Mouse (Mus musculus): ENCODE data around the gene M1ap.
A peak's percentile ranks its signal among the peaks of the same experiment; 100 is the strongest.

The M1ap gene

DNA sequence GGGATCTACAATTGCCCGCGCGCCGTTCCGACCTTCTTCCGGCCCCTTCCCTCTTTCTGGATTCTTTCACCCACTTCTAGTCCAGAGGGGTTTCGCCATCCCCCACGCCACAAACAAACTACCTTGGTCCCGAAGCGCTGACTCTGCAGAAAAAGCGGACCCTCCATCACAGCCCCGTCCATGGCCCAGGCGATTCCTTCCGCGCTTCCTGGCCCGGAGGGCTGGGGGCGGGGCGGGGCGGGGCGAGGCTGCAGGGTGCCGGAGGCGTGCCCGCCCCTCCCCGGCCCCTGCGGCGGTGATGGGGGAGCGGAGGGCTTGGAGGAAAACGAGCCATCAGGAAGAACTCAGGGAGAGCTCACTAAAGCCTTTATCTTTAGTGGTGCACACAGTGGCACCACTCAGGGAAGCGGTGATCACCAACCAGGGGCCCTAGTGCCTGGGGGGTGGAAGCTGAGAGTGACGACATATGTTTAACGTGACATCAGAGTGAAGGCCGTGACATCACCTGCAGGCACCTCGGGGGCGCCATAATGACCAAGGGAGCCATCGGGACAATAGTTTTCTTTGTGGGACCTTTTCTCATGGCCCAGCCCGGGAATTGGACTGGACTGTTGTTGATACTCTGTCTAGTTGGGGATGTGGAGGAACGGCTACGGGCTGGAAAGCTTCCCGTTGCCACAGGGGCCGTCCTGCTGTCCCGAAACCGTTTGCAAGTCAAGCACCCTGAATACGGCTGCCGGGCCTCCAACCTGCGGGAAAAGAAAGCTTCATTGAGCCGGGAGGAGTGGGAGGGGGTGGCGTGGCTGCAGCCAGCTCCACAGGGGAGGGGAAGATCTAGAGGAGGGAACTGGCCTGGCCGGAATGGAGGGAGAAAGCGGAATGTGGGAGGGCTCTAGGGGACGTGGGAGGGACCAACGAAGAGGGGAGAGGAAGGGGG, 86.8 kb downstream of the M1ap start, which contains the start of the genes Dok1 and Loxl3:
TSS of gene Dok1 (minus strand) at position 223 of the 937 bp plus-strand sequence.
TSS of gene Loxl3 (plus strand) at position 925 of the 937 bp plus-strand sequence.
- DNase-seq (ENCODE audit: low spot score) = peak; percentile 85

DNA sequence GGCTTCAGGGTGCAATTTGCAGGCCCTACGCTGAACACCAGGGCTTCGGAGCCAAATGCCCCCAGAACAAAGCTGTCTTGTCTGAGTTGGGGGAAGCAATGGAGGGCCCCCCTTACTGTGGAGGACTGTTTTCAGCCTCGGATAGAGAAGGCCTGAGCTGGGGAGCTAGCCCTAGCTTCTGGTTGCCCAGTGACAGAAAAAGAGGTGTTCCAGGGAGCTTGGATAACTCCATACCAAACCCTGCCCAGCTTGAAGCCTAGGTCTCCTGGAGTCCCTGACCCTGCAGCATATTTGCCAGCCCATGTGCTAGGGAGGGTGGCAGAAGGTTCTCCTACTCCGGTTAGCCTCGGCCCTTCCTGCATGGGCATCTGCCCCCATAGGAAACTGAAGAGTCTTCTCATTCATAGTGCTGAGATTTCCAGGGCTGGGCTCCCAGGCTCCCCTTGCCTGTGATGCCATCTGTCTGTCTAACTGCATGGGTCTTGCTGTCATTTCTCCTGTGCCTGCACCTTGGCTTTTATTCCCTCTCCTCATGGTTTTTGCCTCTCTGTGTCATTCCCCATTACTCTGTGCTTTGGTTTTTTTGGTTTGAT, 87.9 kb downstream of the M1ap start:
- DNase-seq (ENCODE audit: low spot score) = no peak

DNA sequence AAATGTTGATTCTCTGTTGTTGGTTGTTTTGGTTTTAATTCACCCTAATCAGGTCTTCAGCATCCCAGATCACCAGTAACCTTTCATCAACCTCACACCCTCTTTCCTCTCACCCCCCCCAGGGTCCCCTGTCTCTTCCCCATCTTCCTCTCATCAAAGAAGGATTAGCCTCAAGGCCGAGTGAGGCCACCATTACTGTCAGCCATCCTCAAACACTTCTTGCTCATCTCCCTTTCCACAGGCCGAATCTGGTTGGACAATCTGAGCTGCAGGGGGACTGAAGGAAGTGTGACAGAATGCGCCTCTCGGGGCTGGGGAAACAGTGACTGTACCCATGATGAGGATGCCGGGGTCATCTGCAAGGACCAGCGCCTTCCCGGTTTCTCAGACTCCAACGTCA, 90.5 kb downstream of the M1ap start:
- DNase-seq (ENCODE audit: low spot score) = no peak

DNA sequence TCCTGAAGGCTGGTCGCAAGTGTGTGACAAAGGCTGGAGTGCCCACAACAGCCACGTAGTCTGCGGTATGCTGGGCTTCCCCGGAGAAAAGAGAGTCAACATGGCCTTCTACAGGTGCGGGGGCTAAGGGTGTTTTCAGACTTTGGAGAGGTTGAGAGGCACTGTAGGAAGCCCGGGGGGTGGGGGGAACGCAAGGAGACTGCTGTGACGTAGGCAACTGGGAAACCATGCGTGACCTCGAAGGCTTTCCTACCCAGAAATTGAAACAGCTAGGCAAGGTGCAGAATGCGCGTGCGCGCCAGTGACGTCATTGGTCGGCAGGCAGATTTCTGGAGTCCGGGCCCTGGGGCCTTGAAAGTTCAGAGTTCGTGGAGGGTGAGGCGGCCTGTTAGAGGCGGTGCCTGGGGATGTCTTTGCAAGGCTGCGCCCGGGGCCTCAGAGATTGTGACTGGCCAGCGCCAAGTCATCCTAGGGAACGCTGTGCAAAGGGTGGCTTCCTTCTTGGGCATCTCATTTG, 91.9 kb downstream of the M1ap start:
- DNase-seq (ENCODE audit: low spot score) = peak; percentile 90

DNA sequence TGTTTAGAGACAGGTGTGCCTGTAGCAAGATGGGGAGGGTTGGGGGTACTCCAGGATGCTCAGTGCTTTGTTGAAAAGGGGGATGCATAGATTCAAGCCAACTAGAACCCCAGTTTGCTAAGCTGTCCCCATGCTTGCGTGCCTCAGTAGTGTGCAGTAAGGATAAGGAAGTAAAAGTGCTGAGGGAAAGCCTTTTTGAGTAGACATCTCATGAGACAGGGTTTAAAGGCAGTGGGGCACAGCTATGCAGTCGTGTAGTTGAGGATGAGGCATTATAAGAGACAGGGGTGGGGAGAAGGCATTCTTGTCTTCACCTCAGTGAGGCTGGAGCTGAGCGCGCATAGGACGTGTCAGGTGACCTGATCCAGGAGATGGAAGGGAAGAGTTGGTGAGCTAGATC, 93.9 kb downstream of the M1ap start:
- no peak for DNase-seq (ENCODE audit: low spot score)

DNA sequence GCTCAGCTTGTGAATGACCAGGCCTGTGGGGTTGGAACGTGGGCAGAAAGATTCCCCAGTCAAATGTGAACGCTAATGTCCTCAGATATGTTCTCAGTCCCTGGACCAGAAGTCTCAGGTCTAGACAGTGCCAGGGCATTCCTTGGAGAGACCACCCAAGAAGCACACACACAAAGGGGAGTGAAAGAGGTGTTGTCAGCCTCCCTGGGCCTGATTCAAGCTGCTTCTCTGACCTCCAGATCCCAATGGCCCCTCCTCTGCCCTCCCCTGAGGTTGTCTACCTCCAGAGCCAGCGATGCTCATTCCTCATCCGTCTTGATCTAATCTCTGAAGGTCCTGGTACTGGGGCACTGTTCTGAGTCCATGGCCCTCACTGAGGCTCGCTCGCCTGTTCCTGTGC, 96.9 kb downstream of the M1ap start:
- DNase-seq (ENCODE audit: low spot score) = no peak

DNA sequence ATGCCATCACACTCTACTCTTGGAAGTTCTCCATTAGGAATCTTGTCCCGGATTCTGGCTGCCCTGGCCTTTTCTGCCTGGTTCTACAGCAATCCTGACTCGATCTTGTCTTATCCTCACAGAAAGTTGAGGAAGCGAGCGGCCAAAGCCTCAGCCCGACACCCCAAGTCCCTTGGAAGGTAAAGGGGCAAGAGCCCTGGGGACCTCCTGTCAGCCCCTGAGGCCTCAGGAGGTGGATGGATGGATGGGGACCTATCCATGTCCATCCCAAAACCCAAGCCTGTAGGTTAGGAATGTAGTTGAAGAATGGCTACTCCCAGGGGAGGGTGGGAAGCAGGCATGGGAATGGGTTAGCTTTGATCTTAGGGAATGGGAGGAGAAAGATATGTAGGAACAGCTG, 97.3 kb downstream of the M1ap start:
- DNase-seq (ENCODE audit: low spot score) = no peak

DNA sequence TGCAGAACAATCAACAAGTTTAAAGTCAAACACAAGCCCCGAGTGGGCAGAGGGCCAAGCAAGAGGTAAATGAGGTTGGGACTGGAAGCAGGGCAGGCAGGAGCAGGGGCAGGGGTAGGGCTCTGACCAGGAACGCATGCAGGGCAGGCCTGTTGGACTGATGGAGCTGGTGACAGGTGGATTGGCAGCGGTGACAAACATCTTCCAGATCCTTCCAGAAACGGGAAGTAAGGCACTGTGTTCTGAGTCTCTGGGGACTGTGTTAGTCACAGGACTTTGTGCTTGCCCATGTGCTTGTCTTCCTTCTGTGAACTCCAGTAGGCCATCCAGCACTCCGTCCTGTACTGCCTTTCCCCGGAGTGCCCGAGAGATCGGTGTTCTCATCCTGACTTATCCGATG, 98.0 kb downstream of the M1ap start:
- DNase-seq (ENCODE audit: low spot score) = no peak

DNA sequence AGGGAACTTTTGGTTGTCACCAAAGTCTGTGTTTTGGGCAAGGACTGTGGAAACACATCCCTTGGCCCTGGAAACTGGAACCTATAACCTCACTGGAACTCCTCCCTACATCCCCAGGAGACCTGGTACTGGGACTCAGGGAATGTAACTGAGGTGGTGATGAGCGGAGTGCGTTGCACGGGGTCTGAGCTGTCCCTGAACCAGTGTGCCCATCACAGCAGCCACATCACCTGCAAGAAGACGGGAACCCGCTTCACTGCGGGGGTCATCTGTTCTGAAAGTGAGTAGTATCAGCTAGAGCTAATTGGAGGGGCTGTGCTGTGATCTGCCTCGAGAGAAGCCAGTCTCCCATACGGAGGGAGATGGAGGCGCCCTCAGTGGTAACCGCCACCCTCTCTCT, 102.7 kb downstream of the M1ap start:
- DNase-seq (ENCODE audit: low spot score) = no peak

DNA sequence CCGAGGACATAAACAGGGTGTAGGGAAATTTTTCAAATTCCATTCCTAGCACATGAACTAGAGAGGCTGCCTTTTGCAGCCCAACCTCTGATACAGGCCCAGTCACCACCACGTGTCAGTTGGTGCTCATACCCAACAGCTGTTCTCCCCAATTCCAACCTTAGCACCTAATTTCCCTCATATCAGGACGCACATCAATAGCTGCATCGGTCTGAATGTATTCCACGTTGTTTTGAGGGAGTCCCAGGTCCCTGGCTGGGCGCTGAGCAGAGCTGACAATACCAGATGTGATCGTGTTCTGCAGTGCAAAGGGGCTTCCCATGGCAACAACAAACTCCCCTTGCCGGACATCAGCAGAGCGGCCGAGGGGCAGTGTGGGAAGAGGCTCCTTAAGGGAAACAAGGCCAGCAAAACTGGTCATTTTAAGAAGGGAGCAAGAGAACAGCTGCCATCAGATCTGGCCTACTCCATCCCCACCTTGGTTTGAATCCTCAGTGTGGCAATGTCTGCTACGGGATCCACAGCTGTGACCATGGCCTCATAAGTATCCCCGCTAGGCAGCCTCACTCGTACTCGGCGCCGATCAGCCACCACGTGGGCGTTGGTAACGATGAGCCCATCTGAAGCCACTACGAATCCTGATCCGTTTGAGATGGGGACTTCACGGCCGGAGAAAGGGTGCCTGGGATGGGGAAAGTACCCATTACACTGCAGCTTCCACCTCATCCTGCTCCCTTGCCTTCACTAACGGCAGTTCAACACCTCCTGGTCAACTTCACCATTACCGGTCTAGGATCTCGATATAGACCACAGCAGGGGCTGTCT, 106.6 kb downstream of the M1ap start:
- DNase-seq (ENCODE audit: low spot score) = peak; percentile 45

DNA sequence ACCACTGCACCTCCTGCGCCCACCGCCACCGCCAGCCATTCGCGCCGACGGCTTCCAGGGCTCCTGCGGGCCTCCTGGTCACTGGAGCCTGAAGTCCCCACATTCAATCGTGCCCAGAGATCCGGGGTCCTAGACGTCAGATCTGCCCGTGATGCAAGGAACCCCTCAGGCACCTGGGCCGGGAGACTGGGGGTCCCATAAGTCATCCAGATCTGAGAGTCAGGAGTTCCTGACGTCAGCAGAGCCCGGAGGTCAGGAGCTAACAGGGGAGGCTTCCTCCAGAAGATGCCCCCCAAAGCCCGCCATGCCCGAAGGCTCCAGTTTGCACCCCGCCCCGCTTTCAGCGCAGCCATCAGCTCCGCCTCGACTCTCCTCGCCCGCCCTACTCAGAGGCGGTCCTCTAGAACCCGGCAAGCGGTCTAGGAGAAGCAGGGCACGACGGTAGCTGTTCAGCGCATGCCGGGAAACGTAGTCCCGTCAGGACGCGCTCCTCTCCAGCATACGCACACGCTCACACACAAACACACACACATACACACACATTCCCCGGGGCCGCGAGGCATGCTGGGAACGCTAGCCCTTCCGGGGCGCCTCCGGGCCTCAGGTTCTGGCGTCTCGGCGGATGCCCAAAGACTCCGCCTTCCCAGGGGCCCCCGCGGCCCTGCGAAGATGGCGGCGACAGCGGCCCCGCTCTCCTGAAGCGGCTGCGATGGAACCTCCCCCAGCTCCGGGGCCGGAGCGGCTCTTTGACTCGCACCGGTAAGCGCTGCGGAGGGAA, 107.6 kb downstream of the M1ap start, which contains the start of gene Aup1:
TSS of gene Aup1 (plus strand) at position 448 of the 778 bp plus-strand sequence.
- peak; percentile 98 for DNase-seq (ENCODE audit: low spot score)

DNA sequence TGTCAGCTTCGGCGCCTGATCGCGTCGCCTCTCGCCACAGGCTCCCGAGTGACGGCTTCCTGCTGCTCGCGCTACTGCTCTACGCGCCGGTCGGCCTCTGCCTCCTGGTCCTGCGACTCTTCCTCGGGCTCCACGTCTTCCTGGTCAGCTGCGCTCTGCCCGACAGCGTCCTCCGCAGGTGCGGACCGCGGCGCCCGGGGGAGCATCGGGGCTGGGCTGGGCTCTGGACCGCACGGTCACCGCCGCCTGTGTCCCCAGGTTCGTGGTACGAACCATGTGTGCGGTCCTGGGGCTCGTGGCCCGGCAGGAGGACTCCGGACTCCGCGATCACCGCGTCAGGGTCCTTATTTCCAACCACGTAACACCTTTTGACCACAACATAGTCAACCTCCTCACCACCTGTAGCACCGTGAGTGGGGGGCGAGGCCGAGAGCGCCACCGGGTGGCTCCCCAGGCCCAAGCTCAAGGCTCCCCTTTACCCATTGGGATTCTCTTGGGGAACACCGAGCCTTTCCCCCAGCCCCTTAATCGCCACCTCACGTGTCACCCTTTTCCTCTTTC, 108.2 kb downstream of the M1ap start, which contains the start of gene Htra2:
TSS of gene Htra2 (minus strand) at position 403 of the 561 bp plus-strand sequence.
- no peak for DNase-seq (ENCODE audit: low spot score)

DNA sequence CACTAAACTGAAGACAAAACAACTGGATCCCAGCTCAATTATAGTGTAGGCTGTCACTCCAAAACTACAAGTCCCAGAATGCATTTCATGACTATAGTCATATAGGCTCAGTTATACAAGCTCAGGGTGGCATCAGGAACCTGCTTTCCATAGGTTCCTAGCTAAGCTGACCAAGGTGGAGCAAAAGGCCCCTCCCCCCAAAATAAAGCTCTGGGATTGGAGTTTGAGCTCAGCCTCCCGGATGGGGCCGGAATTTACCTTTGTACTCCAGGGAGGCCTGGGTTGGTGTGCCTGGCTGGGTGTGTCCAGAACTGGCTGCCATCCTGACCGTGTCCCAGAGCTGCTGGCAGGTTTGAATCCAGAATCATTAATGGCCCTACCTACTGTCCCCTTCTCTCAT, 111.1 kb downstream of the M1ap start, which contains the start of gene Dqx1:
TSS of gene Dqx1 (plus strand) at position 55 of the 400 bp plus-strand sequence.
- peak; percentile 89 for DNase-seq (ENCODE audit: low spot score)

DNA sequence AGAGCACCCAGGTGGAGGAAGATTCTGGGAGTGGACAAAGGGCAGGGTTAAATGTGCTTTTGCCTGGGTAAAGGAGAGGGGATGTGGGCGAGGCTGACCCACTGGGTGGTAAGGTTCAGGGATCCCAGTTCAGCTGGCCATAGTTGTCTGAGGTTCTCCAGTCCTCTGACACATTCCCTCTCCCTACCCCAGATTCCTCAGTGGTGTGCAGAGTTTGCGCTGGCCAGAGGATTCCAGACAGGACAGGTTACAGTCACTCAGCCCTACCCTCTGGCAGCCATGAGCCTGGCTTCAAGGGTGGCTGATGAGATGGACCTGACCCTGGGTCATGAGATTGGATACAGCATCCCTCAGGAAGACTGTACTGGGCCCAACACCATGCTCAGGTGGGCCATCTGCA, 112.0 kb downstream of the M1ap start:
- no peak for DNase-seq (ENCODE audit: low spot score)

DNA sequence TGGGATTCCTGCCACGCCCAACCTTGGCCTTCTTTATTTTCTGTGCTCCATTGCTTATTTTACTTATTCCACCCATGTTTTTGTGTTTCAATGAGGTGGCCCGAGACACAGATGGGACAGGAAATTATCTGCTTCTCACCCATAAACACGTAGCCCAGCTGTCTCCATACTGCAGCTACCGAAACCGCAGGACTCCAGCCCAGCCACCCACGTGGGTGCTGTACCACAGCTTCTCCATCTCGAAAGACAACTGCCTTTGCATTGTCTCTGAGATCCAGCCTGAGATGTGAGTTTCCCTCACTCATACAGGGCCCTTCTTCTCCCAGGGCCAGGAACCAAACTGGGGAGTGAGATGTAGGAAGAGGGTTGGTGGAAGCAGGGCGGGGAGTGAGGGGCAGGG, 119.3 kb downstream of the M1ap start:
- no peak for DNase-seq (ENCODE audit: low spot score)

DNA sequence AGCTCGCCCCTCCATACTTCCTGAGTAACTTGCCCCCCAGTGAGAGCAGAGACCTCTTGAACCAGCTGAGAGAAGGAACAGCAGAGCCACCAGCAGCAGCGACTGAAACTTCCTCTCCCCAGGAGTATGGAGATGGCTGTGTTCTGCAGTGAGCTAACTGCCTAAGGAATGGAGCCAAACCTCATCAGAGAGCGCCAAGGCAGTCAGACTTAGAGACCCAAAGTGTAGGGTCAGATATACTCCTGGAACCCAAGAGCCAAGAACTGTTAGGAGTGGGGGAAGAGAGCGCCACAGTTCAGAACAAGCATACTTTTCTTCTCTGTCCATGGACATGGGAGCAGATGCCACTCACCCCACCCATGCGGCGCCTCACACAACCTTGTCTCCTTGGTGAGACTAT, 119.7 kb downstream of the M1ap start:
- no peak for DNase-seq (ENCODE audit: low spot score)

DNA sequence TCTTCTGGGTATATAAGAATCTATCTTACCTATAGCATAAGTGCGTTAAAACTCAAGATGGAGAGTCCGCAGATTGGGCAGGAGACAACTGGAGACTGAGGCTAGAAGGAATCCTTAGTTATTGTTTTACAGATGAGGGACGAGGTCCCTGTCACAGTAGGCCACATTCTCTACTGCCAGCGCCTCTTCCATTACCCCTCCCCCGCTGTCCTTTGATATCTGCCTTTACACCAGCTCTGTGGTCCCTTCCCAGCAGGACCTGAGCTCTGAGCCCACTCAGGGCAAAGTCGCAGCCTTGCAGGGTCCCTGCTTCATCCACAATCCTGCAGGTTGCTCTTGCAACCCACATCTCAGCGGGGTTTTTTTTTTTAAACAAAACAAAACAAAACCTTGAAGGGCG, 121.5 kb downstream of the M1ap start:
- no peak for DNase-seq (ENCODE audit: low spot score)

DNA sequence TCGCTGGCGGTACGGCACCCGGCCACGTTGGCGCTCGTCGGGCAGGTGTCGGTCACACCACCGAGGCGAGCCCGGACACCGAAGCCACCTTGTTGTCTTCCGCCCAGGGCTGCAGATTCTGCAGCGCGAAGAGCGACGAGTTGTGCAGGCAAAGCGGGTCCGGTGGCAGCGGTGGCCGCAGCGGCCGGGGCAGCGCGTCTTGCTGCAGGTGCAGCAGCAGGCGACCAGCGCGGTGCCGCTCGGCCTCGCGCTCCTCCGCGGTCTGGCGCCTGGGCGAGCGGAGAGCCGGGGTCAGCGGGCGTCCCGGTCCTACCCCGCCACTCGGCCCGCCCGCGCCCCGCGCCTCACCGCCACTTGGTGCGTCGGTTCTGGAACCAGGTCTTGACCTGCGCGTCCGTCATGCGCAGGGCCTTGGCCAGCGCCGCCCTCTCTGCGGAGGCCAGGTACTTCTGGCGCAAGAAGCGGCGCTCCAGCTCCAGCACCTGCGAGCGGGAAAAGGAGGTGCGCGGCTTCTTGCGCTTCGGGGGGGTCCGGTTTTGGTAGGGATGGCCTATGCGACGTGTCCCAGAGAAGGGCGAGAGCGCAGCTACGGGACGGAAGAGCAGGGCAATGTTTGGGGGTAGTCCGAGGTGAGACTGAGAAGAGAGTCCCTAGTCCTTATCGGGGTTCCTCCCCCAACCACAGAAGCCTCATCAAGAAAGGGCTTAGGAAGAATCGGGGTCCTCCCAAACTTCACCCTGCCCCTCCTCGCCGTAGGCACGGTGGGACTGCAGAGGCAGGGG, 122.2 kb downstream of the M1ap start:
- no peak for DNase-seq (ENCODE audit: low spot score)

DNA sequence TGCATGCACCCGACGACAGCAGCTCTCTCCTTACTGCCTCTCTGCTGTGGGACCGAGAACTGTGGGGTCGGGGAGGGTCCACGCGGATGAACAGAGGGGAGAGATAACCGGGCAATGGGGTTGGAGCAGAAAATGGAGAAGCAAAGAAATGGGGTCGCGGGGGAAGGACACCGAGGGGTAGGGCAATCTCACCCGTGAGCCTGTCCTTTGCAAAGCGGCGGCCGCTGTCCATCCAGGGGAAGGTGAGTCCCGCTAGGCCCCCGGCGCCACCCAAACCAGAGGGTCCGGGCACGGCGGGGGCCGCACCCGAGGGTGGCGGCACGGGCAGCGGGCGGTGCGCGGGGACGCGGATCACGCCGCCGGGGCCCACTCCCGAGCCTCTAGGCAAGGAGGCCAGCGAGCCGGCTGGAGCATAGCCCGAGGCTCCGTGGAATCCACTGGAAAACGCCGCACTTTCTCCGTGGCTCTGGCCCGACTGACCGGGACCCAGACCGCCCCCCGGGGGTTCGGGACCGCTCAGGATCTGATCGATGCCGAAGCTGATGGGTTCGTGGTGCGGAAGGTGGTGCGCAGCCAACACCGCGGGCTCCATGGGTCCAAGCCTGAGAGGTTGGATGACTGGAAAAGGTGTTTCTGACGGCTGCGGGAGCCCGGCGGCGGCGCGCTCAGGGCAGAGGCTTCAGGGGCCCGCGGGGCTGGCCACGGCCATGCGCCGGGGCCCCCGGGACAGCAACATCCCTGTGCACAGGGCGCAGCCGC, 123.0 kb downstream of the M1ap start:
- no peak for DNase-seq (ENCODE audit: low spot score)

DNA sequence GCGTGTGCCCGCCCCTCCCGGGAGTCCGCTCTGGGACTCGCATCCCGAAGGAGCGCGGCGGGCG, 123.4 kb downstream of the M1ap start, which contains the start of gene Tlx2:
TSS of gene Tlx2 (minus strand) at position 47 of the 64 bp plus-strand sequence.
- no peak for DNase-seq (ENCODE audit: low spot score)
